Mouse (Mus musculus) layer of hippocampus, adult 2 months (tissue): ENCODE measurements around the gene Smim7. TPM values are rescaled to one million over a fixed set of nuclear protein-coding genes. Genes with fewer than 3 reads are reported as not detected.

Experiments used
- DNase-seq, 2 experiments: peaks; one replicate each; pipeline ENCODE4 v3.0.0; 2022; ENCODE audit warnings: low spot score in 2 of 2
- H3K27ac ChIP-seq: fragments of 200-600 bp; 2 replicates; pipeline ENCODE4 v1.8.1; 2022
- H3K4me3 ChIP-seq: fragments of 200-600 bp; 2 replicates; pipeline ENCODE4 v1.8.1; 2022; ENCODE audit warnings: mild to moderate bottlenecking
- CTCF ChIP-seq: fragments of 200-600 bp; conservative IDR thresholded peaks from 2 replicates; pipeline ENCODE4 v1.8.1; 2022; ENCODE audit warnings: antibody characterized with exemption, mild to moderate bottlenecking, moderate library complexity
- microRNA-seq, 2 experiments: library from miRNA; unstranded; fragments of <30 nt; microRNA quantifications; one replicate each; pipeline ENCODE4 v1.2.0; 2021
- total RNA-seq, 2 experiments: library from RNA; stranded (reverse); gene quantifications; 2 replicates each; pipeline ENCODE4 v1.2.3; 2021

Gene Smim7
- total RNA-seq, 2 experiments from 2014 or later, result 103 to 104 TPM

- no peak for TF ChIP-seq CTCF
These were observed 38.8 kb downstream of the Smim7 start for GRCm38 (mm10) chr8:72532103-72532502.

GRCm38 (mm10) chr8:72521888-72522287 is 49.0 kb downstream of the Smim7 start:
- no peak for TF ChIP-seq CTCF
- Histone ChIP-seq H3K4me3 (no peak overlapping the region), H3K27ac (no peak overlapping the region)
- DNase-seq, result no peak

More at GRCm38 (mm10) chr8:72532103-72532502, 38.8 kb downstream of the Smim7 start:
- Histone ChIP-seq H3K27ac (no peak overlapping the region), H3K4me3 (no peak overlapping the region)
- no peak for DNase-seq

- DNase-seq, result no peak
- no peak overlapping the region for H3K4me3 ChIP-seq
- no peak for TF ChIP-seq CTCF
- no peak overlapping the region for H3K27ac ChIP-seq
These were observed 53.4 kb downstream of the Smim7 start for GRCm38 (mm10) chr8:72517421-72517988.

Small RNA genes within 50 kb of the gene (microRNA-seq; reads per million reads assigned to microRNA genes)
- gene Gm28019, result 0 reads per million in 2 experiments

Other genes starting within 250 kb of the Smim7 start
- gene Eps15l1, start 149.6 kb downstream of the Smim7 start, total RNA-seq, result 10 to 100 TPM; 69.7 to 75.1 TPM
- gene Calr3, start 127.2 kb downstream of the Smim7 start, total RNA-seq, result under 1 TPM; 0.52 to 0.90 TPM
- 10 to 100 TPM; 10.9 to 11.7 TPM for gene 1700030K09Rik, start 127.2 kb downstream of the Smim7 start, total RNA-seq
- 10 to 100 TPM; 83.1 TPM for gene Cherp, start 95.9 kb downstream of the Smim7 start, total RNA-seq
- gene Slc35e1, start 78.5 kb downstream of the Smim7 start, total RNA-seq, result 10 to 100 TPM; 45.2 to 48.2 TPM
- gene Med26, start 22.8 kb downstream of the Smim7 start, total RNA-seq, result 10 to 100 TPM; 10.5 to 10.6 TPM
- gene Tmem38a, start 967 bp upstream of the Smim7 start, total RNA-seq, result 100 to 1,000 TPM; 115 to 120 TPM
- gene Nwd1, start 75.6 kb upstream of the Smim7 start, total RNA-seq, result 10 to 100 TPM; 51.1 to 52.1 TPM
- 100 to 1,000 TPM; 171 to 181 TPM for gene Sin3b, start 152.2 kb upstream of the Smim7 start, total RNA-seq
- under 1 TPM; 0.31 to 0.32 TPM for gene F2rl3, start 190.8 kb upstream of the Smim7 start, total RNA-seq